Mouse (Mus musculus): ENCODE results near the gene Kdm5a.

Kdm5a gene

DNA sequence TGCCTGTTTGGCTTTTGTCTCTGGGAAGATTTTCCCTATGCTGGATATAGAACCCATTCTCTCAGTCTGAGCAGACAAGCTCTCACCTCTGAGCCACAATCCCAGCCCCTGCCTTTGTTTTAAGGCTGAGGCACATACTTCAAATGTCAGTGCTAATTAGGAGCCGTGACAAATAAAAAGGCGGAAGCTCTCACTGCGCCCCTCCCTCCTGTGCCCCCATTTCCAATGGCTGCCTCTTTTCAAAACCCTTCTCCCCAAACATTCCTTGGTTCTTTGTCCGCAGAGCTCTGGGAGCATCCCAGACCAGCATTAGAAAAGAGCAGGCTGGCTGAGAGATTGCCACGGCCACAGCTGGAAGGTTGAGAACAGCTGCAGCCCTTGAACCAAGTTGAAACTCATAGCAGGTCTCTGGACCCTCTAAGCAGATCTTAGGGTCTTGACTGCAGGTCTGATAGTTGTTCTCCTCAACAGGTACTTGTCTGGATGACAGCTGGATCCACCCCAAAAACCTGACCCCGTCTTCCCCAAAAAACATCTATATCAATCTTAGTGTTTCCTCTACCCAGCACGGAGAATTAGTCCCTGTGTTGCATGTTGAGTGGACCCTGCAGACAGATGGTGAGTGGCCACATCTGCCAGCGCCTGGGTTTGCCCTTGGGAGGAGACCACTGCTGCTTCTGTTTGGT lies 108.7 kb downstream of the Kdm5a start:
- no peak for DNase-seq (ENCODE audit: low spot score)

DNA sequence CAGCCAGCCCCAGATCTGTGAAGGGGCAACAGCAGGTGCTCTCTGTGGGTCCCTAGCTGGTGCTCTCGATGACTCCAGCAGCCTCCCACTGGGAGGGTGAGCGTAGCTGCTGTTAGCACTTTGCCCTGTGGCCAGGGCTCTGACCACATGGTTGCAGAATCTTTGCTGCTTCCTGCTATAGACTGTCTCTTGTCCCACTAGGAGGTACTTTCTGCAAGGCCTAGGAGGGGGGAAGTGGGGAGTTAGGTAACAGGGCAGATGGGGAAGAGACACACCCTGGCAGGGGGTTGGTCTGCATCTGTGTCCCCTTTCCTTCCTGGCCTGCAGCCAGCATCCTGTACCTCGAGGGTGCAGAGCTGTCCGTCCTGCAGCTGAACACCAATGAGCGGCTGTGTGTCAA lies 109.5 kb downstream of the Kdm5a start:
- peak; percentile 67 for DNase-seq (ENCODE audit: low spot score)

DNA sequence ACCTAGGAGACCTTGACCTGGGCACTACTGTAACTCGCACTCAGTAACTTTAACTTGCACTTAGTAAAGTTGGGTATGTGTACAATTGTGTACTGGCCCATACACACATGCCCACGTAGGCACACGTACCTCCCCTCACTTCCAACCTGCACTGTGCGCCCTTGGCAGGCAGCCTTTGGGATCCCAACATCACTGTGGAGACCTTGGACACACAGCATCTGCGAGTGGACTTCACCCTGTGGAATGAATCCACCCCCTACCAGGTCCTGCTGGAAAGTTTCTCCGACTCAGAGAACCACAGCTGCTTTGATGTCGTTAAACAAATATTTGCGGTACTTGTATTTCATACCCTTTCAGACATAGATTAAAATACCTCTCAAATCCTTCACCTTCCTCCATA lies 111.4 kb downstream of the Kdm5a start:
- no peak for DNase-seq (ENCODE audit: low spot score)

DNA sequence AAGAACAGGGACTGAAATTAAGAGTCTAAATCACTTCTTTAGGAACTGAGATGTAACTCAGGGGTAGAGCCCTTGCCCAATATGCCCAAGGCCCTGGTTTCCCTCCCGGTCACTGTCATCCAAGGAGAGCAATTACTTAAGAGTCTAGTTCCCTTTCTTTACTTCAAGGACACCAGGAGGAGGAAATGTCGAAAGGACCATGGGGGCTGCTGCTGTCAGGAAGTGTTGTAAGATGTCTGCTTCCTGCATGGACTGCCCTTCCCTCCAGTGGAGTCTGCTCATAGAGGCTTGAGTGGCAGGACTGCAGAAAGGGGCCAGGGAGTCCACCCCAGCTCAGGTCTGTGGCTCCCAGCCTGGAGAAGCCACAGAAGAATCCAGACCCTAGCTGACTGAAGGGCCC lies 115.4 kb downstream of the Kdm5a start:
- peak; percentile 57 for DNase-seq (ENCODE audit: low spot score)

DNA sequence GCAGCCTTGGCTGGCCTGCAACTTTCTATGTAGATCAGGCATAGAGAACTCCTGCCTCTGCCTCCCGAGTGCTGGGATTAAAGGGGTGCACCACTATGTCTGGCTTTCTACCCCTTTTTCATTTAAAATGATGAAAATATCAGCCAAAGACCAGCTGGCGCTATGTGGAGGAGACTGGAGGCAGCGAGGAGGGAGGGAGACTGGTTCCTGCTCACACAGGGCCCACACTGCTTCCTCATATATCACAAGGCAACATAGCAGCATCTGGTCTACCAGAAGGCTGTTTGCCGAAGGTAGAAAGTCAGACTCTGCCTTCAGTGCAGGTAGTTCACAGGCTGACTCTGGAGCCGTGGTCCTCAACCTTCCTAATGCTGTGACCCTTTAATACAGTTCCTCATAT lies 116.4 kb downstream of the Kdm5a start:
- peak; percentile 69 for DNase-seq (ENCODE audit: low spot score)

DNA sequence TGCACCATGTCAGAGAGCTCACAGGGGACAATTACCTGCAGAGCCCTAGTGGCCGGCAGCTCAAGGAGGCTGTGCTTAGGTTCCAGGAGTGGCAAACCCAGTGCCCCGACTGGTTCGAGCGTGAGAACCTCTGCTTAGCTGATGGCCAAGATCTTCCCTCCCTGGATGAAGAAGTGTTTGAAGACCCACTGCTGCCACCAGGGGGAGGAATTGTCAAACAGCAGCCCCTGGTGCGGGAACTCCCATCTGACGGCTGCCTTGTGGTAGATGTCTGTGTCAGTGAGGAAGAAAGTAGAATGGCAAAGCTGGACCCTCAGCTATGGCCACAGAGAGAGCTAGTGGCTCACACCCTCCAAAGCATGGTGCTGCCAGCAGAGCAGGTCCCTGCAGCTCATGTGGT lies 117.6 kb downstream of the Kdm5a start:
- no peak for DNase-seq (ENCODE audit: low spot score)

DNA sequence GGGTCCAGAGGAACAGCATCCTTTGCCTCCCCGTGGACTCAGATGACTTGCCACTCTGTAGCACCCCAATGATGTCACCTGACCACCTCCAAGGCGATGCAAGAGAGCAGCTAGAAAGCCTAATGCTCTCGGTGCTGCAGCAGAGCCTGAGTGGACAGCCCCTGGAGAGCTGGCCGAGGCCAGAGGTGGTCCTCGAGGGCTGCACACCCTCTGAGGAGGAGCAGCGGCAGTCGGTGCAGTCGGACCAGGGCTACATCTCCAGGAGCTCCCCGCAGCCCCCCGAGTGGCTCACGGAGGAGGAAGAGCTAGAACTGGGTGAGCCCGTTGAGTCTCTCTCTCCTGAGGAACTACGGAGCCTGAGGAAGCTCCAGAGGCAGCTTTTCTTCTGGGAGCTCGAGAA lies 118.1 kb downstream of the Kdm5a start:
- DNase-seq (ENCODE audit: low spot score) = no peak

DNA sequence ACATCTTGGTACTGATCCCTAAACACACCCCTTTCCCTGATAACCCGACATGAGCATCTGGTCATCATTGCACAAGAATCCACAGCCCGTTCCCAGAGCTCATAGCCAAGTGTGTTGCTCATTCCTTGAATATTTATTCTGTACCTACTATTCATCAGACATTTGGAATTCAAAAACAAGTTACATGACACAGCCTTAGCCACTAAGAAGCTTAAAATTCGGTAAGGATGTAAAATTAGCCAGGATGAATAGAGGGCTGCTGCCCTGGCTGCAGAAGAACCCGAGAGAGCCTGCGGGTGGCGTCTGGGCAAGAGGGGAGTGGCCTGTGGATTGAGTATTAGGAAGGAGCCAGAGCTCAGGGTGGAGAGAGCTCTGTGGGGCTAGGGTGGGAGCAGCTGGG lies 118.8 kb downstream of the Kdm5a start:
- peak; percentile 7 for DNase-seq (ENCODE audit: low spot score)

DNA sequence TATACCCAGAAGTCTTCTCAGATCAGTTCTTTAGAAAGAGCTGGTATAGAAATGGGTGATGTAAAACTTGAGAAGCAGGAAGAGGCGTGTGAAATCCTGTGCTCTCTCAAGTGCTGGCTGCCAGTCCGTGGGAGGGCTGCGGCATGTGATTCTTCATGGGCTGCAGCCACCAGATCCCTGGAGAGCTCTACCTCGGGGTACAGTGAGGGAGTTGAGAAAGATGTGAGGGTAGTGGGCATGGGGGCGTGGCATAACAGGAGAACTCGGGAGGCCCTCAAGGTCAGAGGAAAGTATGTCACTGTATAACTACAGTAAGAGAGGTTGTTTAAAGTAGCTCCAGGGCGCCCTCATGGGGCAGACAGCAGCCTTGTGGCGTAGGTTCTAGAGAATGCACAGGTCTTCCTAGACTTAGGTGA lies 119.3 kb downstream of the Kdm5a start:
- peak; percentile 71 for DNase-seq (ENCODE audit: low spot score)

DNA sequence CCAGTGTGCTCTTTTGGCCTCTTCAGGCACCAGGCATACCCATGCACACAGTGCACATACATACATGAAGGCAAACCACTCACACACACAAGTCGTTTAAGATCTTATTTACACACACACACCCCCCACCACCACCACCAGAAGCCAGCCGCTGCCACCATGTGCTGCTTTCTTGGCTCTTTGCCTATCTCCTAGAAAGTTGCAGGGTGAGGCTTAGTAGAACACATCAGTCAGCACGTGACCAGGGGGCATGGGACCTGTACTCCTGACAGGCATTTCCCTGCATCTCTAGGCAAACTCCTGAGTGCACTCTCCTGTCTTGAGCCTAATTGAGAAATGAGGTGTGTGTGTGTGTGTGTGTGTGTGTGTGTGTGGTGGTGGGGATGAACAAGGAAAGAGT lies 121.1 kb downstream of the Kdm5a start:
- DNase-seq (ENCODE audit: low spot score) = no peak

DNA sequence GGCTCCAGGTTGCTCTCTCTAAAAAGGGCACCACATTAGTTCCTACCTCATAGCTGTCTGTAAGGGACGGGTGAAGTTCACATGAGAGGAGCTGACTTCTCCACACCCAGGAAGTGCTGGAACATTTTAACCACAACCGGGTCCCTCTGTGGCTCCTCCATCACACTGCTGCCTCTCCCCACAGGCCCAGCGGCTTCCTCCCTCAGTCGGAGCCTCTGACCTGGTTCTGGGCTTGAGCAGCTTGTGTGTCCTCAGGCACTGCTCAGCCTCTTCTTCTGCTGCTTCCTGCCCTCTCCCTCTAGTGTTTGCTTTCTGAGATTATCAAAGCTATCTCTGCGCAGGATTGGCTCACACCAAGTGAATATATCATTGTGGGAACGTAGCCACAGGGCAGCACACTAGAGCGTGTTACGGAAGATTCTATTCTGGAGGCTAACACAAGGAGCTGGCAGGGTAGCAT lies 122.2 kb downstream of the Kdm5a start:
- DNase-seq (ENCODE audit: low spot score) = peak; percentile 7

DNA sequence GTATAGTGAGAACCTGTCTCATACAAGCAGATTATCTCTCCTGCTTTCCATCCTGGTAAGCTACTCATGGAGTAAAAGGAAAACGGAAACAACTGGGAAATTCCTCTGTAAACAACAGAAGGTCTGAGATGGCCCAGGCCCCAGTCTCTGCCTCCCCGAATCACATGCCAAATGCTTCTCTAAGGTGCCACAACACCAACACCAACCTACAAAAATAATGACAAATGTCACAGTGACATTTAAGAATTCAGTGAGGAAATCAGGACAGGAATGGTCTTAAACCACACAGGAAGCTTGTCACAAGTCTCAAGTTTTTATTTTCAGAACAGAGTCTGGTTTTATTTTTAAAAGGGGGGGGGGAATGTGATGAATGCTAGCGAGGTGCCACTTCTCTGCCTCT lies 124.7 kb downstream of the Kdm5a start:
- peak; percentile 21 for DNase-seq (ENCODE audit: low spot score)

DNA sequence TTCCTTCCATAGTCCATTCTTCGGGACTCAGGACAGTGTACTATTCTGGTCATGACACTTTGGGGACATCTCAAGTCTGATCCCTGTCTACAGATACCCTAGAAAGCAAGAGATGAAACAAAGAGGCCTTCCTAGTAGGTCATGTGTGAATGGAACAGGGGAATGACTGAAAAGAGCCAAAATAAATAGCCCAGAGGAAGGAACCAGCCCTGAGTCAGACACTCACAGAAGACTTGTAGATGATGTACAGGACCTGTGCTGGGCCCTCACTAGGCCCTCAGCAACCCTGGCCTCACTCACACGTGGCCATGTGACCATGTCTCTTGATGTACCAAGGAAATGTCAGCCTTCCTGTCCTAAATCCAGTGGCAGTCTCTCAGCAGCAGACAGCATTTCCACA lies 125.5 kb downstream of the Kdm5a start:
- peak; percentile 4 for DNase-seq (ENCODE audit: low spot score)

DNA sequence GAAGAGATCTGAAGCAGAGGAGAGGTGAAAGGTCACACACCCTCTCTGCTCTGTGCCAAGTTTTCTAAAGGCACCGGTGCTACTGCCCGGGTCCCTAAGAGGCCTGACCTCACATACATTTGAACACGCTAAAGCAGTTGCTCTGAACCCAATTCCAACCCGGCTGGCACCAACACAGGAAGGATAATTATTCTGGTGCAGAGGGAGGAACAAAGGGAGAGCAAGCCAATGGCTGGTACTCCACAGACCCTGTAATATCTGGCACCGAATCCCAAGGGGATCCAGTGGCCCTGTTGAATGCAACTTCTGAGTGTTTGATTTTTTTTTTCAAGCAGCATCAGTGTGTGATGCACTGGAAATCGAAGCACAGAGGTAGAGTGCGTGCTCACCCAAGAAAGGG lies 127.1 kb downstream of the Kdm5a start:
- DNase-seq (ENCODE audit: low spot score) = peak; percentile 14

DNA sequence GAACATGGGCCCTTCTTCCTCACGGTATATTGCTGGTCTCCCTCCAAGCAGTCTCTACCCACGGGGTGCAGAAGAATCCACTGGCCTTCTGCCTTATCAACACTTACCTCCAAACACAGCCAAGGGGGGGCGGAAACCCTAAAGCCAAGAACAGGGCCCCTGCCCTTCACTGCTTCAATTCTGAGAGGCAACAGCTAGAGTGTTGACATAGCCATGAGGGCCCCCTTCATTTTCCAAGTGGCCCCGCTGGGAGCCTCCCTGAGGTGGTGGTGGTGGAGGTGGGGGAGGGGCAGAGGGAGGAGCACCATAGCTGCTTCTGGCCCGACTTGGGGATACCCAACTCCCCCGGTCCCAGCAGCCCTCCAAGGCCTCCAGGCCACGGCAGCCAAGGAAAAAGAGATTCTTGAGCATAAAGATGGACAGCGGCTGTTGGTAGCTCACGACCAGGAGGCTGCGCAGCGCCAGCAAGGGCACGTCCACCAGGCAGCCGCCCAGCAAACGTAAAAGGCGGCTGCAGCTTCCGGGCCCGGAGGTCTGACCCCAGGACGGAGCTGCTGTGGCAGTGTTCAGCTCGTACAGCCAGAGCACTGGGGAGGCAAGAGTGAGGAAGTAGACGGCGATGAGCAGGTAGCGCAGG lies 128.1 kb downstream of the Kdm5a start:
- peak; percentile 21 for DNase-seq (ENCODE audit: low spot score)

DNA sequence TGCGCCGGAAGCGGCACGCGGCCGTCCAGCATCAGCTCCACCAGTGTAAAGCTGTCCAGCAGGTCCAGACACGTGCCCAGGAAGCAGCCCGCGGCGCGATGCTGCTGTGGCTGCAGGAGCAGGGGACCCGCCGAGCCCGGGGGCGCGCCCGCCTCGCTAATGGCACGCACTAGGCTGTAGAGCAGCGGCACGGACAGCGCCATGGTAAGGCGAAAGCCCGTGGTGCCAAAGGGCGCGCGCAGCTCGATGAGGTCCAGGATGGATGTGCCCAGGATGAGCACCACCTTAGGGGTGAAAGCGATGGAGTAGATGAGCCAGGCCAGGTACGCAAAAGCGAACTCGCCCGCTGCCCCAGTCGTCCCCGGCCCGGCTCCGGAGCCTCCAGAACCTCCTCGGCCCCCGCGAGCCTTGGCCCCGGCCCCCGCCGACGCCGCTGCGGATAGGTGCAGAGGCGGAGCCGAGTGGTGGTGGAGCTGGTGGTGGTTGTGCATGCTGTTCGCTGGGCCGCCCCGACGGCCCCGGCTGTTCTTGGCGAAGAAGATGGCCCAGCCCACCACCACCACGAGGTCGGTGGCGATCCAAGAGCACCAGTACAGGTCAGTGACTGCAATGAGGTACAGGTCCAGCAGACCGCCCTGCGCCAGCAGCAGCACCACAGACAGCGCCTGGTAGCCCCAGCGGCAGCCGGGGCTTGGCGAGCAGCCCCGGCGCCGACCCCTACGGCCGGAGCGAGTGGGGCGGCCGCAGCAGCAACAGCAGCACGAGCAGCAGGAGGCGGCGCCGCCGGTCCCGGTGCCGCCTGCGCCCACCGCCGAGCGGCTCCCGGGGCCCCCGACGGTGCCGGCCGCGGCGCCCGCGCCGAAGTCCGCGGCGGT lies 128.8 kb downstream of the Kdm5a start:
- peak; percentile 36 for DNase-seq (ENCODE audit: low spot score)

DNA sequence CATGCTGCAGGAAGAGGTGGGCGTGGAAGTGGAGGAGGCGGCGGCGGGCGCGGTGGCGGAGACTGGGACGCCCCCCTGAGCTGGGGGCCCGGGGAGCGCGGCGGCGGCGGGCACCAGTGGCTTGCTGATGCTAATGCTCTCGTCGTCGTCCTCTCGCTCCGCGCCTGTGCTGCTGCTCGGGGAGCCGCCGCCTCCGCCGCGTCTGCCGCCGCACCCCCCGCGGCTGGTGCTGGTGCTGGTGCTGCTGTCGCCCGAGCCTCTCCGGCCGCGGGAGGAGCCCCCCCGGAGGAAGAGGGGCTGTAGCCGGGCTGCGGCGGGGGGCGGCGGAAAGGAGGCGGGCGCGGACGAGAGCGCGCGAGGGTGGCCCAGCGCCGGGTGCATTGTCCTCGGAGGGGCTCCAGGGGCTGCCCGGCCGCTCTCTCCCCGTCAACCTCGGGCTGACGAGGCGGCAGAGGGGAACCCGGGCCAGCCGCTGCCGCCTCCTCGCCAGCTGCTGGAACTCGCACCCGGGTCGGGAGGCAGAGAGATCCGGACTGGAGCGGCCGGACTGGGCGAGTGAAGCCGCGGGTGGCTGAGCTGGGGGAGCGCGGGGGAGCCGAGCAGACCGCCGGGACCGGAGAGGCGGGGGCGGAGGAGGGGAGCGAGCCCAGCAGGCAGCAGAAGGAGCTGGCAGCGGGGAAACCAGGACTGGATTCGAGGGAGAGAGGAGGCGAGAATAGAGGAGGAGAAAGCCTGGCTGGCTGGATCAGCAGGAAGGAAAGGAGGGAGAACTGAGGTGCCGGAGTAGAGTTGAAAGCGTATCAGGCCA lies 129.7 kb downstream of the Kdm5a start, which contains the start of gene Tmem121b:
Gene Tmem121b (minus strand): TSS at position 434 of the 808 bp plus-strand sequence.
- DNase-seq (ENCODE audit: low spot score) = peak; percentile 88
